Mouse (Mus musculus) limb, embryonic 13.5 days (tissue): ENCODE data around the gene Frs3. TPM values are rescaled to one million over a fixed set of nuclear protein-coding genes. Genes with fewer than 3 reads are reported as not detected.

ENCODE experiments used
- polyA plus RNA-seq: library from polyadenylated mRNA; unstranded; fragments of >200 nt; fragmentation: Nextera tagmentation; extraction: Ambion mirVana; gene quantifications from 2 replicates; pipeline ENCODE4 v1.2.1, GENCODE M21; 2015

Frs3 gene
- polyA plus RNA-seq, 1 experiment from 2014 or later, result 6.3 TPM

Other genes starting within 250 kb of the Frs3 start
- gene Taf8, start 186.7 kb upstream of the Frs3 start, polyA plus RNA-seq, result 34.6 and 34.9 TPM in 2 replicates
- gene Ccnd3, start 184.0 kb upstream of the Frs3 start, polyA plus RNA-seq, result 392 and 402 TPM in 2 replicates
- 26.6 and 28.6 TPM in 2 replicates for gene Bysl, start 77.5 kb upstream of the Frs3 start, polyA plus RNA-seq
- gene Med20, start 77.4 kb upstream of the Frs3 start, polyA plus RNA-seq, result 50.6 and 52.2 TPM in 2 replicates
- 1.8 and 2.2 TPM in 2 replicates for gene Gm20517, start 77.4 kb upstream of the Frs3 start, polyA plus RNA-seq
- 5.6 and 7.4 TPM in 2 replicates for gene Usp49, start 58.3 kb upstream of the Frs3 start, polyA plus RNA-seq
- gene Tomm6, start 644 bp upstream of the Frs3 start, polyA plus RNA-seq, result 363 and 394 TPM in 2 replicates
- 0.37 and 0.52 TPM in 2 replicates for gene Gm21981, start 5.4 kb downstream of the Frs3 start, polyA plus RNA-seq
- gene Prickle4, start 5.7 kb downstream of the Frs3 start, polyA plus RNA-seq, result 0.42 and 0.91 TPM in 2 replicates
- gene Pgc, start 37.8 kb downstream of the Frs3 start, polyA plus RNA-seq, result 0.14 and 0.43 TPM in 2 replicates
- gene Tfeb, start 48.0 kb downstream of the Frs3 start, polyA plus RNA-seq, result 8.8 and 9.1 TPM in 2 replicates
- 30.9 and 33.9 TPM in 2 replicates for gene Mdfi, start 145.7 kb downstream of the Frs3 start, polyA plus RNA-seq
- 25.9 and 30.2 TPM in 2 replicates for gene Foxp4, start 235.6 kb downstream of the Frs3 start, polyA plus RNA-seq